Mouse (Mus musculus): ENCODE data around the gene Atp6v1g1.

GRCm38 (mm10) chr4:63590538-63590937, 46.0 kb downstream of the Atp6v1g1 start:
- no peak for TF ChIP-seq CHD2 (IDR thresholded peaks at IDR 0.05; ENCODE audit: low read depth, low read length)
- no peak for TF ChIP-seq MAFK (IDR thresholded peaks at IDR 0.05; ENCODE audit: insufficient read depth, low read depth, low read length)
- TF ChIP-seq ZNF384 (IDR thresholded peaks at IDR 0.05; ENCODE audit: low read depth, low read length) = no peak
- no peak for TF ChIP-seq HCFC1 (IDR thresholded peaks at IDR 0.05; ENCODE audit: borderline replicate concordance, insufficient read depth, low read length)
